Mouse (Mus musculus): Measurements from ENCODE around the gene Ints11.

Gene Ints11

GRCm38 (mm10) chr4:155869317-155870033 is at the start of gene Ints11, which contains the start of gene Cptp:
TSS of gene Ints11 (plus strand) at chr4:155869546.
TSS of gene Cptp (minus strand) at chr4:155869440.
- DNase-seq (ENCODE audit: low spot score): peak; percentile 81

- DNase-seq (ENCODE audit: low spot score): no peak
Measured at GRCm38 (mm10) chr4:155821025-155821424, 48.3 kb upstream of the Ints11 start.

GRCm38 (mm10) chr4:155823443-155823842 is 45.9 kb upstream of the Ints11 start:
- no peak for DNase-seq (ENCODE audit: low spot score)

GRCm38 (mm10) chr4:155829866-155830265 is 39.5 kb upstream of the Ints11 start:
- DNase-seq (ENCODE audit: low spot score): no peak

- no peak for DNase-seq (ENCODE audit: low spot score)
Measured at GRCm38 (mm10) chr4:155830596-155830995, 38.8 kb upstream of the Ints11 start.

- peak; percentile 87 for DNase-seq (ENCODE audit: low spot score)
Measured at GRCm38 (mm10) chr4:155831205-155831766, 38.1 kb upstream of the Ints11 start, which contains the start of gene Aurkaip1. TSS of gene Aurkaip1 (plus strand) at chr4:155831272.

GRCm38 (mm10) chr4:155831831-155832230 is 37.5 kb upstream of the Ints11 start:
- no peak for DNase-seq (ENCODE audit: low spot score)

GRCm38 (mm10) chr4:155832321-155832720 is 37.0 kb upstream of the Ints11 start:
- no peak for DNase-seq (ENCODE audit: low spot score)

GRCm38 (mm10) chr4:155833234-155833633 is 36.1 kb upstream of the Ints11 start:
- DNase-seq (ENCODE audit: low spot score): no peak

- DNase-seq (ENCODE audit: low spot score): no peak
Measured at GRCm38 (mm10) chr4:155833836-155834235, 35.5 kb upstream of the Ints11 start.

GRCm38 (mm10) chr4:155837404-155838010 is 31.8 kb upstream of the Ints11 start:
- DNase-seq (ENCODE audit: low spot score): no peak

- DNase-seq (ENCODE audit: low spot score): no peak
Measured at GRCm38 (mm10) chr4:155838187-155839153, 30.9 kb upstream of the Ints11 start.

GRCm38 (mm10) chr4:155839483-155839910 is 29.8 kb upstream of the Ints11 start, which contains the start of gene Mxra8:
TSS of gene Mxra8 (plus strand) at chr4:155839680.
- DNase-seq (ENCODE audit: low spot score): no peak

- DNase-seq (ENCODE audit: low spot score): peak; percentile 3
Measured at GRCm38 (mm10) chr4:155840076-155841002, 29.0 kb upstream of the Ints11 start.

GRCm38 (mm10) chr4:155841003-155841454 is 28.3 kb upstream of the Ints11 start:
- DNase-seq (ENCODE audit: low spot score): peak; percentile 9

- no peak for DNase-seq (ENCODE audit: low spot score)
Measured at GRCm38 (mm10) chr4:155841651-155842270, 27.6 kb upstream of the Ints11 start.

- no peak for DNase-seq (ENCODE audit: low spot score)
Measured at GRCm38 (mm10) chr4:155843231-155843630, 26.1 kb upstream of the Ints11 start.

GRCm38 (mm10) chr4:155846871-155847578 is 22.3 kb upstream of the Ints11 start, which contains the start of gene Dvl1:
TSS of gene Dvl1 (plus strand) at chr4:155847402.
- peak; percentile 92 for DNase-seq (ENCODE audit: low spot score)

GRCm38 (mm10) chr4:155847591-155848352 is 21.6 kb upstream of the Ints11 start:
- no peak for DNase-seq (ENCODE audit: low spot score)

Data from urinary bladder, postnatal 10 days (tissue).